Mouse (Mus musculus) C2C12 (cell line): ENCODE data around the gene Srp9.
"Not testable (repeated sequence)": the region's sequence is repeated elsewhere in the genome, so short reads cannot be mapped to it uniquely, and the experiment has no call there.

ENCODE experiments used
- CEBPB ChIP-seq: IDR thresholded peaks from one replicate; pipeline ENCODE4 v1.6.1; 2011; ENCODE audit warnings: low read depth, mild to moderate bottlenecking, control low read depth, moderate library complexity
- CTCF ChIP-seq: IDR thresholded peaks from one replicate; pipeline ENCODE4 v1.5.1; 2011; ENCODE audit not compliant: control insufficient read depth, insufficient read depth, insufficient read length
- FOSL1 ChIP-seq: IDR thresholded peaks from one replicate; pipeline ENCODE4 v1.8.0; 2011; ENCODE audit warnings: mild to moderate bottlenecking, low read length; ENCODE audit not compliant: poor library complexity, insufficient read depth, severe bottlenecking
- MAX ChIP-seq: IDR thresholded peaks from one replicate; pipeline ENCODE4 v1.6.1; 2011; ENCODE audit warnings: mild to moderate bottlenecking, control low read depth
- MYOD1 ChIP-seq: IDR thresholded peaks from one replicate; pipeline ENCODE4 v1.6.1; 2011; ENCODE audit warnings: low read depth; ENCODE audit not compliant: control insufficient read depth, insufficient read length
- MYOG ChIP-seq: IDR thresholded peaks from one replicate; pipeline ENCODE4 v1.6.1; 2011; ENCODE audit not compliant: control insufficient read depth, insufficient read length; ENCODE audit errors: extremely low read depth
- USF1 ChIP-seq: IDR thresholded peaks from one replicate; pipeline ENCODE4 v1.6.1; 2011; ENCODE audit warnings: low read depth, mild to moderate bottlenecking, control low read depth, moderate library complexity

GRCm38 (mm10) chr1:182176985-182177384 lies 52.4 kb downstream of the Srp9 start:
- TF ChIP-seq USF1, FOSL1, CTCF, MYOD1, MAX, MYOG, CEBPB: not testable (repeated sequence)
